In the genomic region with DNA sequence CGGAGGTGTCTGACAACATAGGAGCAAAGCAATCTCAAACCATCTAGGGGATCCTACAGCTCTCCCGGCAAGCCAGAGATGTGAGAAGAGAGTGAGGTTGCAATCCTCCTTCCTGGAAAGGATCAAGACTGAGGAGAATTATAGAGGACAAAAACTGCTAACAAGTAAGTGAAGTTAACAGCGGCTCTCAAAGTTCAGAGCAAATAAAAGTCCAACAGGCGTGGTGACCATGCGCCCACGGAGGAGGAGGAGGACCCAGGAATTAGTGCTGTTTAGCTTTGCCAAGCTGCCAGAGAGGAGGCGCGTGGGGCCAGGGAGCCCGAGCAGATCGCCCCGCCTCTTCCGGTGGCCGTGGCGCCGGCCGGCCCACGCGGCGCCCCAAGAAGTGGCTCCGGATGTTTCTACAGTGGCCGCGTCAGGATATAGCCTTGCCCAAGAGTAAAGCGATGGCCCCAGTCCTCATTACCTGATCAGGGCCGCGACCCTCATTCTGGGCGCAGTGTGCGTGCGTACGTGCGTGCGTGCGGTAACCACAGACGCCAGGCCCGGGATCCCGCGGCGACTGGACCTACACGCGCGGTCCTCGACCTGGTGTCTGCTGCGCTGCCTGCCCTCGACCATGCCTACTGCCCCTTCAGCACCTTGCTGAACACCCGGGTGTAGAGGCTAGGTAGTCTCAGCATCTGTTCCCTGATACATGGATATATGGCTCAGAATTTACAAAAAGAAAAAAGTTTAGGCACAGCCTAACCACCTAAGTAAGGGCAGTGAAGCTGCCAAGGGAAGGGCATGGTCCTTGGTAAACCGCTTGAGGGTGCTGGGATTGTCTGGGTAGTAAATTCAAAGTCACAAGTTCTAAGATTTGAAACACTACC, we compare ENCODE assay signal across 8 mouse cellular contexts. TPM values are rescaled to one million over a fixed set of nuclear protein-coding genes. Genes with fewer than 3 reads are reported as not detected.
DNase-seq lines count a peak whose midpoint lies in the region; ATAC-seq lines count a peak whose summit lies in the region.

A gene (minus strand): TSS at position 600 of the 875 bp plus-strand sequence.

- H3K4me3 ChIP-seq in heart, embryonic 10.5 days: peak within 1 kb of the TSS; percentile 68
- peak within 1 kb of the TSS; percentile 59 for H3K4me3 ChIP-seq in kidney, embryonic 15.5 days (replicated peaks)

- no peaks in the 10 kb centered on the region for H3K9me3 ChIP-seq in heart, embryonic 10.5 days
- no peaks in the 10 kb centered on the region for H3K9me3 ChIP-seq in kidney, embryonic 15.5 days (replicated peaks)

- peak within 1 kb of the TSS; percentile 58 for H3K9ac ChIP-seq in kidney, embryonic 15.5 days

- under 1% methylated on average over 45 of the region's 45 CpGs for WGBS in heart, embryonic 10.5 days
- WGBS in kidney, embryonic 15.5 days: under 1% methylated on average over 45 of the region's 45 CpGs

- DNase-seq in B cell, adult 2 months: peak; percentile 90 to 91
- peak; percentile 92 for DNase-seq in brain, adult 2 months (ENCODE audit: low read depth, low spot score)
- peak; percentile 93 for DNase-seq in heart, embryonic 10.5 days (ENCODE audit: low spot score)
- DNase-seq in liver: peak; percentile 85
- peak; percentile 75 to 90 for DNase-seq in spleen, postnatal 4 days (ENCODE audit: low spot score in 2 of 2)

- ATAC-seq in erythroblast, adult 5-6 weeks (replicated peaks; ENCODE audit: low FRiP score, poor library complexity, severe bottlenecking): peak; percentile 96
- peak; percentile 98 for ATAC-seq in kidney, embryonic 15.5 days (replicated peaks; ENCODE audit: low FRiP score)
- peak; percentile 90 for ATAC-seq in monocyte, adult 5-6 weeks (replicated peaks; ENCODE audit: insufficient number of reproducible peaks, low FRiP score, low TSS enrichment, poor library complexity, severe bottlenecking)

- H3K27ac ChIP-seq in heart, embryonic 10.5 days: peak within 1 kb of the TSS; percentile 95
- peak within 1 kb of the TSS; percentile 95 for H3K27ac ChIP-seq in kidney, embryonic 15.5 days

- peak within 1 kb of the TSS; percentile 66 for H3K4me2 ChIP-seq in kidney, embryonic 15.5 days

- H3K36me3 ChIP-seq in heart, embryonic 10.5 days: no peaks in the 10 kb centered on the region
- no peaks in the 10 kb centered on the region for H3K36me3 ChIP-seq in kidney, embryonic 15.5 days

- no peaks in the 10 kb centered on the region for H3K27me3 ChIP-seq in heart, embryonic 10.5 days (ENCODE audit: insufficient read depth, poor library complexity, severe bottlenecking)
- no peaks in the 10 kb centered on the region for H3K27me3 ChIP-seq in kidney, embryonic 15.5 days

- H3K4me1 ChIP-seq in heart, embryonic 10.5 days: 0 out of 2 replicates have a peak, but pooled peaks cover 5% of the 10 kb centered on the region
- H3K4me1 ChIP-seq in kidney, embryonic 15.5 days: peaks cover 5% of the 10 kb centered on the region

RNA-seq across cellular contexts. Expression of the gene that starts here (rescaled TPM):
- 6.1 and 9.8 TPM in 2 replicates for total RNA-seq in erythroblast, adult 5-6 weeks (2015; ENCODE audit: low replicate concordance)
- total RNA-seq in erythroblast, adult 5-6 weeks (2017; ENCODE audit: low replicate concordance): 2.6 and 7.5 TPM in 2 replicates
- polyA plus RNA-seq in heart, embryonic 10.5 days (2016; fragmentation: Nextera tagmentation; extraction: Ambion mirVana): 18.7 and 22.4 TPM in 2 replicates
- 30.0 and 31.4 TPM in 2 replicates for polyA plus RNA-seq in kidney, embryonic 15.5 days (2015; fragmentation: Nextera tagmentation; extraction: Ambion mirVana)
- 4.2 to 6.7 TPM (median 4.6 TPM) in 3 replicates for total RNA-seq in monocyte, adult 5-6 weeks (2017)

Comparison
In these comparisons a context has a peak if more than half of its experiments do, and no peak if none do; other contexts are left out.
1. Peak in every context shown above with its lines: DNase-seq, ATAC-seq, H3K4me3 ChIP-seq and H3K27ac ChIP-seq.